Mouse (Mus musculus): ENCODE measurements around the gene Ermap.

DNA sequence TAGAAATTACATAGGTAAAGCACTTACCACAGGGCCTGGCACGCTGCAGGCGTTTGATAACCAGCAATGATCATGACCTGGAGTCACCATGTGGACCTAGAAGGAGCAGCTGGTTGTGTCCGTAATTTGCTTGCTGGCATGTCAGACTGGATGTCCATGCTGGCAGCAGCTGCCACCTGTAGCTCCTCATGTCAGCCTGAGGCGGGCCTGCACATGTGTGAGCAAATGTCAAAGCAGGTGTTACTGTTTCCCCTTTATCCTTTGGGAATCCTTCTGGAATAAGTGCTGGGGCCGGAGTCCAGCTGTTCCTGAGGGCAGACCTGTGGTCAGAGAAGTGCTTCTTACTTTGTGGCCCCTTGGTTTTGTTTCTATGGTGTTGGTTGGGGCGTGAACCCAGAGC lies 8.3 kb upstream of the Ermap start:
- TF ChIP-seq CTCF (conservative IDR thresholded peaks at IDR 0.05; ENCODE audit: insufficient read depth, insufficient read length, low read depth, low read length) (no peak), POLR2A (IDR thresholded peaks at IDR 0.05; ENCODE audit: low read depth, low read length) (no peak)

Measured in kidney, adult 2 months (tissue).